Mouse (Mus musculus) liver, embryonic 16.5 days (tissue): ENCODE measurements around the gene Prkag1. TPM values are rescaled to one million over a fixed set of nuclear protein-coding genes. Genes with fewer than 3 reads are reported as not detected.

Experiments
- ATAC-seq: fragments of 200-750 bp; cut with Nextera tagmentation; 2 replicates; pipeline ENCODE4 v1.8.0; 2017; ENCODE audit warnings: low read depth, mild to moderate bottlenecking, moderate number of reproducible peaks, moderate library complexity
- H3K27ac ChIP-seq: fragments of 300-500 bp; sonication (generic); 2 replicates; pipeline ENCODE4 v1.5.1; 2014; ENCODE audit warnings: mild to moderate bottlenecking, low read length
- H3K27me3 ChIP-seq: fragments of 300-500 bp; sonication (generic); 2 replicates; pipeline ENCODE4 v1.6.1; 2014; ENCODE audit warnings: low read depth, low read length, mixed read lengths; ENCODE audit not compliant: control insufficient read depth, insufficient read depth
- H3K36me3 ChIP-seq: fragments of 300-500 bp; sonication (generic); 2 replicates; pipeline ENCODE4 v1.6.1; 2014; ENCODE audit warnings: mild to moderate bottlenecking; ENCODE audit not compliant: control insufficient read depth, insufficient read depth
- H3K4me1 ChIP-seq: fragments of 300-500 bp; sonication (generic); 2 replicates; pipeline ENCODE4 v1.6.1; 2014; ENCODE audit warnings: low read depth, low read length, mixed read lengths; ENCODE audit not compliant: control insufficient read depth
- H3K4me2 ChIP-seq: fragments of 300-500 bp; sonication (generic); 2 replicates; pipeline ENCODE4 v1.6.1; 2014; ENCODE audit warnings: low read depth, low read length, mixed read lengths
- H3K4me3 ChIP-seq: fragments of 300-500 bp; sonication (generic); 2 replicates; pipeline ENCODE4 v1.5.1; 2014; ENCODE audit warnings: low read depth, mild to moderate bottlenecking, low read length
- H3K9ac ChIP-seq: fragments of 300-500 bp; sonication (generic); 2 replicates; pipeline ENCODE4 v1.6.1; 2014; ENCODE audit warnings: low read depth, low read length
- H3K9me3 ChIP-seq: fragments of 300-500 bp; sonication (generic); replicated peaks from 2 replicates; pipeline ENCODE4 v1.6.1; 2016; ENCODE audit warnings: low read length; ENCODE audit not compliant: control insufficient read depth
- WGBS: fragments of 180-500 bp; shearing (Covaris S2); extraction: QIAGEN DNeasy Blood & Tissue Kit; methylation state at CpG from one replicate; pipeline ENCODE4 v1.1.7; 2014; ENCODE audit not compliant: insufficient replicate concordance; 5-methylcytosine and 5-hydroxymethylcytosine counted together
- polyA plus RNA-seq: library from polyadenylated mRNA; unstranded; fragments of >200 nt; fragmentation: Nextera tagmentation; extraction: Ambion mirVana; gene quantifications from 2 replicates; pipeline ENCODE4 v1.2.1, GENCODE M21; 2015

The Prkag1 gene
- polyA plus RNA-seq, result 86.8 and 90.6 TPM in 2 replicates

- H3K4me2 ChIP-seq, result peak within 1 kb of the TSS; percentile 78
- no peaks in the 10 kb centered on the region for H3K9me3 ChIP-seq
- peaks cover 57% of the 10 kb centered on the region for H3K4me1 ChIP-seq
- H3K9ac ChIP-seq, result peak within 1 kb of the TSS; percentile 96
- H3K27me3 ChIP-seq, result no peaks in the 10 kb centered on the region
- peak; percentile 88 for ATAC-seq
- peak within 1 kb of the TSS; percentile 99 for H3K27ac ChIP-seq
- WGBS, result under 1% methylated on average over 63 of the region's 66 CpGs
- peak within 1 kb of the TSS; percentile 89 for H3K4me3 ChIP-seq
- H3K36me3 ChIP-seq, result peaks cover 27% of the 10 kb centered on the region
Measured at GRCm38 (mm10) chr15:98830736-98831683, at the start of gene Prkag1. Gene Prkag1, minus strand, starts transcription at chr15:98831521.

DNA sequence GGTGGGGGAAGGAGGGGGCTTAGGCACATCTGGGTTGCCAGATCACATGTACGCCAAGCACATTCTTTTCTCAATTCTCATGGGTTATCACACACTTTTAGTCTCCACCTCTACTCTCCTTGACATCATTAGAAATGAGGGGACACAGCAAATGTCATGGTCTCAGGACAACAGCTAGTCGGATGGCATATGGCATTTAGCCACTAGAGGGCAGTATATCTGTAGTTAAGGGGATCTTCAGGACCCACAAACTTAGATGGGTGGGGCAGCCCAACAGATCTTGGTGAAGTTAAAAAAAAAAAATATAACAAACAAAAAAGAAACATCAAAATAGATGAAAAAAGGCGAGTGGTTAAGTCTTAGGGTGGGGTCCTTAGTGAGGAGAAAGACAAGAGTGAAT is 46.0 kb upstream of the Prkag1 start:
- Histone ChIP-seq H3K4me1 (peaks cover 31% of the 10 kb centered on the region), H3K9me3 (no peaks in the 10 kb centered on the region), H3K36me3 (no peaks in the 10 kb centered on the region), H3K4me2 (no peak overlapping the region), H3K4me3 (no peak overlapping the region), H3K9ac (no peak overlapping the region), H3K27me3 (no peaks in the 10 kb centered on the region), H3K27ac (no peak overlapping the region)
- no peak for ATAC-seq
- WGBS, result 10% methylated on average over 3 of the region's 3 CpGs

DNA sequence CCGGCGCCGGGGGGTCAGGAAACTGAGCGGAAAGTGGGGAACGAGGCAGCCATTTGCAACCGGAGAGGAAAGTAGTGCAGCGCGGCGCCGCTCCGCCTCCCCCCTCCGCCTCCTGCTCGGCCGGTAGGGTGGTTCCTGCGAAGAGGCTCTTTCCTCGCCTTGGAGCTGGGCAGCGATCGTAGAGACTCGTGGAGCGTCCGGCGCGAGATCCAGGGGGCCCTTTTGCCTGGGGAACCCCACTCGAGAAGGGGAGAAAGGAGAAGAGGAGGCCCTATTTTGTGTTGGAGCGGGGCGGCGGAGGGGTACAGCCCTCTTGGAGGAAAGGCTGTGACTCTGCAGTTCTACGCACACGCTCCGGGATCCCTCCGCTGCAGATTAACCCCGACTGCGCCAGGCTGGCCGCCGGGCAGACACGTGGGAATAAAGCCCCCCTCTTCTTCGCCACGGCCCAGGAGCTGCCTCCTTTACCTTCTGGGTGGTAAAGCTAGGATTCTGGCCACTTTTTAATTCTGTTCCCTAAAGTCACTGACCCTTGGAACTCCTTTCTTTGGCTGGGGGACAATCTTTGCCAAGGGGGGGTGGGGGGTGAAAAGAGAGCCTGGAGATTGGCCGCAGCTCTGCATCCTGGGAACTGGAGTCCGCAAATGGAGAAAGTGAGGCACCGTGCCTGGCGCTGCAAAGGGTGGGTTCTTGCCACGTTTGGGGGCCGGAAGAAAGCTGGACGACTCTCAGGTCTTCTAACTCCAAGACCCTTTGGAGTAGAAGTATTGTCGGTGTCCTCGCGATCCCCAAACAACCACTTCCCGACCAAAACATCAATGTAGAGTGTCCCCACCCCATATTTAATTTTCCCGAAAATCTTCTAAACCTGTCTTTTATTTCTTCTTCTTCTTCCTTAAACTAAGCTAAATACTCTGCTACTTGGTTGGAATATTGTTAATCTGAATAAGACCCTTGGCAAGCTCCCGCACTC is 40.9 kb upstream of the Prkag1 start:
- H3K4me2 ChIP-seq, result peak overlapping the region; percentile 91
- H3K27me3 ChIP-seq, result no peaks in the 10 kb centered on the region
- H3K4me1 ChIP-seq, result peaks cover 41% of the 10 kb centered on the region
- peak overlapping the region; percentile 92 for H3K27ac ChIP-seq
- H3K36me3 ChIP-seq, result no peaks in the 10 kb centered on the region
- WGBS, result 1% methylated on average over 51 of the region's 51 CpGs
- H3K9ac ChIP-seq, result peak overlapping the region; percentile 98
- peak overlapping the region; percentile 95 for H3K4me3 ChIP-seq
- H3K9me3 ChIP-seq, result no peaks in the 10 kb centered on the region
- ATAC-seq, result peak; percentile 81

DNA sequence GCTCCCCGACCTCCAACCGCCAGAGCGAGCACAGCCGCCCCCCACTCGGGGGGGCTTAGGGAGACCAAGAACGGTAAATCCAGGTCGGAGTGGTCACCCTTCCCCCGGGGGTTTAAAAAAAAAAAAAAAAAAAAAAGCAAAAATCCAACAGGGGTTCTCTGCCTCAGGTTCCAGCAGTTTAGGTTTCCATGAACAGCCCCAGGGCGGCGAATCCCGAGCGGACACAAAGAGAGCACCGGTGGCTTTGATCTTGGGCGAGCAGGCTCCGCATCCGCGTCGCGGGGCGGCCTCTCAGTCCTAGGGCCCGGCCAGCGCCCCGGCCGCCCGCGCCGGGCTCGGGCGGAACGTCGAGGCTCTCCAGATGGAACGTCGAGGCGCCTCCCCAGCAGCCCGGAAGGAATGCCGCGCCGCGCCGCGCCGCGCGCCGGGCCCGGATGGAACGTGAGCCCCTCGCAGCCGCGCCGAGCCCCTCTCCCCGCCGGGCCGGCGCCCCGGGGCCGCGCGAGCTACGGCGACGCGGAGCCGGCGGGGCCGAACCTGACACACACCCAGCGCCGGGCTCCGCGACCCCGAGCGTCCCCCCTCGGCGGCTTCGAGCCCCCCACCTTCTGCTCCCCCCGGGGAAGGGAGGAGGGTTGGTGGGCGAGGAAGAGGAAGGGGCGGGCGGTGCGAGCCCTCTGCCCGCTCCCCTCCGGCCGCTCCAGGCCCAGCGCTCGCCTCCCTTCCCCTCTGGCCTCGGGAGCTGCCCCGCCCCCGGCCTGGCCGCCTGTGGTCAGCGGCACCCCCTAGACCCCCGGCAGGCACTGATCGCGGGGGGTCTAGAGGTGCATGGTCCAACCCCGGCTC is 40.0 kb upstream of the Prkag1 start, which contains the start of gene Kmt2d:
Kmt2d (minus strand) TSS at position 135 of the 846 bp plus-strand sequence.
- Histone ChIP-seq H3K36me3 (peaks cover 4% of the 10 kb centered on the region), H3K4me3 (peak within 1 kb of the TSS; percentile 95), H3K4me2 (peak within 1 kb of the TSS; percentile 91), H3K27ac (peak within 1 kb of the TSS; percentile 92), H3K4me1 (peaks cover 44% of the 10 kb centered on the region), H3K27me3 (no peaks in the 10 kb centered on the region), H3K9me3 (no peaks in the 10 kb centered on the region), H3K9ac (peak within 1 kb of the TSS; percentile 98)
- WGBS, result under 1% methylated on average over 82 of the region's 94 CpGs
- ATAC-seq, result peak; percentile 42

- no peaks in the 10 kb centered on the region for H3K9me3 ChIP-seq
- no peaks in the 10 kb centered on the region for H3K27me3 ChIP-seq
- H3K9ac ChIP-seq, result peak overlapping the region; percentile 98
- peaks cover 12% of the 10 kb centered on the region for H3K36me3 ChIP-seq
- peak overlapping the region; percentile 95 for H3K4me3 ChIP-seq
- WGBS, result 2% methylated on average over 16 of the region's 16 CpGs
- H3K4me2 ChIP-seq, result peak overlapping the region; percentile 91
- H3K27ac ChIP-seq, result peak overlapping the region; percentile 92
- ATAC-seq, result no peak
- peaks cover 44% of the 10 kb centered on the region for H3K4me1 ChIP-seq
Measured at GRCm38 (mm10) chr15:98870179-98871069, 39.1 kb upstream of the Prkag1 start.

DNA sequence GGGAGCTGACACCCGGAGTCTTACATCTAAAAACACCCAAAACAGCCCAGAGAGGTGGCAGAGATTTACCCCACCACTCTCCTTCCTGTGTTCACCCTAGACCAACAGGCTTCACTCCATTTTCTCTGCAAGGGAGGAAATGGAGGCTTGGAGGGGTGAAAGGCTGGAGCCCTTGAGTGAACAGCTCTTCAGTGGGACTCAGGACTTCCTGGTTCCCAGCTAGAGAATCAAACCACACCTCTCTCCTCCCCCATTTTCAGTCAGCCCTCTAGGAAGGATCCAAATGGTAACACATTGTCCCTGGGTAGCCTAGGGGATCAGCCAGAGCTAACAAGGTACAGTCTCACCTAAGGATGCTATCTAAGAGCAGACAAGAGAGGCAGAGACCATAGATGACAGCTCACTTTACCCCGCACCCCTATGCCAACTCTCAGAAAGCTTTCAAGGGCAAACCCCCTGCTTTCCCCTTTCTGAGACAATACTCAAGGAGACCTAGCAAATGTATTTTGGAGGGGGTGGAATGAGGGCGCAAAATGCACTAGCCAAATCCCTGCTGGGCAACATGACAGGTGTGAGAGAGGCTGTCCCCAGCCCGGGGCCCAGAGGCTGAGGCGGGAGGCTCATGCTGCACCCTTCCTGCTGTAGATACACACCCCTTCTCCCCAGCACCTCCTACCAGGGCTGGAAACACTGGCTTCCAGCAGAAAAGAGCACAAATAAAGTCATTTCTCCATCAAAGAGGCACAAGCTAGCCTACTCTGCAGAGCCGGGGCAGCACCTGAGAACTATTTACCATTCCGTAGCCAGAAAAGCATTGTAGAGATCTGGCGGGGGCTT is 38.2 kb upstream of the Prkag1 start:
- Histone ChIP-seq H3K9me3 (no peaks in the 10 kb centered on the region), H3K27ac (peak overlapping the region; percentile 92), H3K27me3 (no peaks in the 10 kb centered on the region), H3K4me2 (peak overlapping the region; percentile 91), H3K4me3 (peak overlapping the region; percentile 95), H3K9ac (peak overlapping the region; percentile 98), H3K4me1 (peaks cover 44% of the 10 kb centered on the region), H3K36me3 (peaks cover 21% of the 10 kb centered on the region)
- whole genome bisulfite sequencing, result 8% methylated on average over 8 of the region's 8 CpGs
- no peak for ATAC-seq

- 27% methylated on average over 11 of the region's 11 CpGs for WGBS
- peaks cover 31% of the 10 kb centered on the region for H3K36me3 ChIP-seq
- H3K9me3 ChIP-seq, result no peaks in the 10 kb centered on the region
- H3K9ac ChIP-seq, result peak overlapping the region; percentile 98
- H3K4me3 ChIP-seq, result peak overlapping the region; percentile 95
- H3K4me1 ChIP-seq, result peaks cover 44% of the 10 kb centered on the region
- H3K4me2 ChIP-seq, result peak overlapping the region; percentile 91
- no peaks in the 10 kb centered on the region for H3K27me3 ChIP-seq
- ATAC-seq, result no peak
- H3K27ac ChIP-seq, result peak overlapping the region; percentile 92
Measured at GRCm38 (mm10) chr15:98868346-98869063, 37.2 kb upstream of the Prkag1 start.
